Mouse (Mus musculus) gastrocnemius, postnatal 36 days (tissue): Measurements from ENCODE around the gene Dram1. TPM values are rescaled to one million over a fixed set of nuclear protein-coding genes. Genes with fewer than 3 reads are reported as not detected.
A peak's percentile ranks its signal among the peaks of the same experiment; 100 is the strongest.

Source experiments
- DNase-seq, 2 experiments: peaks; one replicate each; pipeline ENCODE4 v3.0.0; 2022
- intact Hi-C: fragments of 180-260 bp; cut with DNase I; formaldehyde crosslinking; loops from one replicate; pipeline ENCODE4 v1.15.1; 2025
- total RNA-seq, 2 experiments: library from RNA; stranded (reverse); gene quantifications; 2 replicates each; pipeline ENCODE4 v1.2.3; 2021

Gene Dram1
- total RNA-seq, 2 experiments from 2014 or later: 1.4 to 1.8 TPM

- no peak for DNase-seq
- intact Hi-C loops: no loop called here
Observed at GRCm38 (mm10) chr10:88356114-88356982, 22.5 kb downstream of the Dram1 start.

- intact Hi-C loops: no loop called here
- no peak for DNase-seq
Observed at GRCm38 (mm10) chr10:88354599-88354998, 24.3 kb downstream of the Dram1 start.

GRCm38 (mm10) chr10:88352549-88352948 is 26.3 kb downstream of the Dram1 start:
- intact Hi-C loops: no loop called here
- DNase-seq: no peak

GRCm38 (mm10) chr10:88351411-88352103 is 27.3 kb downstream of the Dram1 start:
- intact Hi-C loops: no loop called here
- no peak for DNase-seq

- DNase-seq: no peak
- intact Hi-C loops: no loop called here
Observed at GRCm38 (mm10) chr10:88350687-88351086, 28.2 kb downstream of the Dram1 start.

GRCm38 (mm10) chr10:88349800-88350199 is 29.1 kb downstream of the Dram1 start:
- intact Hi-C loops: no loop called here
- DNase-seq: no peak

- intact Hi-C loops: no loop called here
- DNase-seq: no peak
Observed at GRCm38 (mm10) chr10:88346454-88347245, 32.2 kb downstream of the Dram1 start.

- intact Hi-C loops: no loop called here
- DNase-seq: no peak
Observed at GRCm38 (mm10) chr10:88345899-88346401, 32.9 kb downstream of the Dram1 start.

GRCm38 (mm10) chr10:88341368-88341767 is 37.5 kb downstream of the Dram1 start:
- DNase-seq: no peak
- intact Hi-C loops: no loop called here

- intact Hi-C loops: no loop called here
- DNase-seq: no peak
Observed at GRCm38 (mm10) chr10:88340660-88341059, 38.2 kb downstream of the Dram1 start.

- intact Hi-C loops: no loop called here
- DNase-seq: no peak
Observed at GRCm38 (mm10) chr10:88330695-88331094, 48.2 kb downstream of the Dram1 start.

GRCm38 (mm10) chr10:88328056-88328450 is 50.8 kb downstream of the Dram1 start:
- intact Hi-C loops: loop anchor here (5.0 kb wide), 2 partner anchors 681 to 731 kb away; no protein-coding TSS in a partner anchor
- DNase-seq: no peak

GRCm38 (mm10) chr10:88327160-88328055 is 51.5 kb downstream of the Dram1 start:
- intact Hi-C loops: loop anchor here (2.0 to 5.0 kb wide), 4 partner anchors 473 to 775 kb away; no protein-coding TSS in a partner anchor

GRCm38 (mm10) chr10:88321739-88322138 is 57.1 kb downstream of the Dram1 start:
- no peak for DNase-seq
- intact Hi-C loops: no loop called here

More at GRCm38 (mm10) chr10:88327160-88328055, 51.5 kb downstream of the Dram1 start:
- DNase-seq: peak in 1 of 2 experiments; percentile 69

- intact Hi-C loops: no loop called here
- DNase-seq: no peak
Observed at GRCm38 (mm10) chr10:88320714-88321416, 58.0 kb downstream of the Dram1 start.

GRCm38 (mm10) chr10:88318179-88318578 is 60.7 kb downstream of the Dram1 start:
- intact Hi-C loops: no loop called here
- DNase-seq: no peak

- DNase-seq: no peak
- intact Hi-C loops: no loop called here
Observed at GRCm38 (mm10) chr10:88317151-88317550, 61.7 kb downstream of the Dram1 start.

- DNase-seq: no peak
- intact Hi-C loops: no loop called here
Observed at GRCm38 (mm10) chr10:88314841-88315240, 64.0 kb downstream of the Dram1 start.

GRCm38 (mm10) chr10:88309851-88310250 is 69.0 kb downstream of the Dram1 start:
- no peak for DNase-seq

More at GRCm38 (mm10) chr10:88309851-88310250, 69.0 kb downstream of the Dram1 start:
- intact Hi-C loops: loop anchor here (5.0 to 10.0 kb wide), 2 partner anchors 145 to 658 kb away; no protein-coding TSS in a partner anchor
